Mouse (Mus musculus) embryonic facial prominence, embryonic 14.5 days (tissue): ENCODE data around the gene Ppp1r14b. TPM values are rescaled to one million over a fixed set of nuclear protein-coding genes. Genes with fewer than 3 reads are reported as not detected.
A peak's percentile ranks its signal among the peaks of the same experiment; 100 is the strongest.

ENCODE experiments used
- ATAC-seq: fragments of 200-750 bp; cut with Nextera tagmentation; 2 replicates; pipeline ENCODE4 v1.8.0; 2017; ENCODE audit warnings: low read depth, moderate number of reproducible peaks, moderate TSS enrichment
- DNase-seq: peaks from one replicate; pipeline ENCODE4 v3.0.0-alpha.2; 2015; ENCODE audit warnings: low spot score
- H3K27ac ChIP-seq: fragments of 300-500 bp; sonication (generic); replicated peaks from 2 replicates; pipeline ENCODE4 v1.5.1; 2014; ENCODE audit warnings: low read depth, mild to moderate bottlenecking, low read length, moderate library complexity
- H3K27me3 ChIP-seq: fragments of 300-500 bp; sonication (generic); replicated peaks from 2 replicates; pipeline ENCODE4 v1.6.1; 2014; ENCODE audit warnings: low read length; ENCODE audit not compliant: control insufficient read depth, insufficient read depth
- H3K36me3 ChIP-seq: fragments of 300-500 bp; sonication (generic); 2 replicates; pipeline ENCODE4 v1.6.1; 2014; ENCODE audit warnings: low read length, mixed read lengths; ENCODE audit not compliant: control insufficient read depth, insufficient read depth
- H3K4me1 ChIP-seq: fragments of 300-500 bp; sonication (generic); 2 replicates; pipeline ENCODE4 v1.6.1; 2014; ENCODE audit warnings: antibody characterized with exemption, low read length; ENCODE audit not compliant: control insufficient read depth, insufficient read depth
- H3K4me2 ChIP-seq: fragments of 300-500 bp; sonication (generic); 2 replicates; pipeline ENCODE4 v1.6.1; 2014; ENCODE audit warnings: low read depth, mild to moderate bottlenecking, low read length, moderate library complexity, mixed read lengths
- H3K4me3 ChIP-seq: fragments of 300-500 bp; sonication (generic); 2 replicates; pipeline ENCODE4 v1.5.1; 2014; ENCODE audit warnings: low read depth, mild to moderate bottlenecking, low read length
- H3K9ac ChIP-seq: fragments of 300-500 bp; sonication (generic); 2 replicates; pipeline ENCODE4 v1.6.1; 2014; ENCODE audit warnings: low read depth, mild to moderate bottlenecking, low read length, moderate library complexity, mixed read lengths
- H3K9me3 ChIP-seq: fragments of 300-500 bp; sonication (generic); 2 replicates; pipeline ENCODE4 v1.6.1; 2016; ENCODE audit warnings: low read length; ENCODE audit not compliant: control insufficient read depth
- WGBS: fragments of 180-500 bp; shearing (Covaris S2); extraction: QIAGEN DNeasy Blood & Tissue Kit; methylation state at CpG from one replicate; pipeline ENCODE4 v1.1.7; 2014; 5-methylcytosine and 5-hydroxymethylcytosine counted together
- polyA plus RNA-seq: library from polyadenylated mRNA; unstranded; fragments of >200 nt; fragmentation: Nextera tagmentation; extraction: Ambion mirVana; gene quantifications from 2 replicates; pipeline ENCODE4 v1.2.1, GENCODE M21; 2014

The Ppp1r14b gene
- polyA plus RNA-seq, 1 experiment from 2014 or later, result 302 TPM

GRCm38 (mm10) chr19:6993011-6993770 lies 18.4 kb downstream of the Ppp1r14b start:
- Histone ChIP-seq H3K4me2 (peak overlapping the region; percentile 98), H3K9me3 (no peaks in the 10 kb centered on the region), H3K27ac (0 out of 2 replicates have a peak overlapping the region, but pooled peaks have one; percentile 21), H3K9ac (peak overlapping the region; percentile 65), H3K4me1 (peaks cover 29% of the 10 kb centered on the region), H3K4me3 (peak overlapping the region; percentile 55), H3K27me3 (no peaks in the 10 kb centered on the region), H3K36me3 (no peaks in the 10 kb centered on the region; the same call in 1 of the 2 replicates)
- 59% methylated on average over 14 of the region's 14 CpGs for WGBS
- no peak for DNase-seq
- ATAC-seq, result 0 out of 2 replicates have a peak, but pooled peaks have one; percentile 0

- no peak for ATAC-seq
- no peak overlapping the region for H3K4me2 ChIP-seq
- H3K27me3 ChIP-seq, result no peaks in the 10 kb centered on the region
- H3K27ac ChIP-seq, result no peak overlapping the region
- H3K9ac ChIP-seq, result no peak overlapping the region
- whole genome bisulfite sequencing, result 88% methylated on average over 8 of the region's 8 CpGs
- peaks cover 8% of the 10 kb centered on the region for H3K36me3 ChIP-seq
- no peak overlapping the region for H3K4me3 ChIP-seq
- H3K9me3 ChIP-seq, result no peaks in the 10 kb centered on the region
- H3K4me1 ChIP-seq, result peaks cover 29% of the 10 kb centered on the region; the same call in 1 of the 2 replicates
- DNase-seq, result no peak
Measured at GRCm38 (mm10) chr19:6994002-6994401, 19.2 kb downstream of the Ppp1r14b start.

GRCm38 (mm10) chr19:6994489-6994888 lies 19.7 kb downstream of the Ppp1r14b start:
- Histone ChIP-seq H3K27ac (no peak overlapping the region), H3K4me3 (no peak overlapping the region), H3K4me2 (0 out of 2 replicates have a peak overlapping the region, but pooled peaks have one; percentile 70), H3K4me1 (peaks cover 29% of the 10 kb centered on the region; the same call in 1 of the 2 replicates), H3K9me3 (no peaks in the 10 kb centered on the region), H3K9ac (peak overlapping the region; percentile 72), H3K36me3 (peaks cover 13% of the 10 kb centered on the region), H3K27me3 (no peaks in the 10 kb centered on the region)
- no peak for ATAC-seq
- WGBS, result 84% methylated on average over 8 of the region's 8 CpGs
- no peak for DNase-seq

- Histone ChIP-seq H3K4me2 (peak overlapping the region; percentile 70), H3K36me3 (peaks cover 21% of the 10 kb centered on the region), H3K4me1 (peaks cover 29% of the 10 kb centered on the region; the same call in 1 of the 2 replicates), H3K9me3 (no peaks in the 10 kb centered on the region), H3K4me3 (peak overlapping the region; percentile 50), H3K27me3 (no peaks in the 10 kb centered on the region), H3K9ac (peak overlapping the region; percentile 72), H3K27ac (no peak overlapping the region)
- WGBS, result 53% methylated on average over 17 of the region's 21 CpGs
- DNase-seq (no peak), ATAC-seq (no peak; the same call in 1 of the 2 replicates)
Measured at GRCm38 (mm10) chr19:6995255-6995991, 20.7 kb downstream of the Ppp1r14b start.

- no peaks in the 10 kb centered on the region for H3K9me3 ChIP-seq
- H3K4me2 ChIP-seq, result peak within 1 kb of the TSS; percentile 70
- ATAC-seq, result peak; percentile 80
- peak within 1 kb of the TSS; percentile 50 for H3K4me3 ChIP-seq
- DNase-seq, result peak; percentile 95
- peaks cover 29% of the 10 kb centered on the region; the same call in 1 of the 2 replicates for H3K4me1 ChIP-seq
- 1% methylated on average over 23 of the region's 24 CpGs for WGBS
- H3K36me3 ChIP-seq, result peaks cover 21% of the 10 kb centered on the region
- no peaks in the 10 kb centered on the region for H3K27me3 ChIP-seq
- peak within 1 kb of the TSS; percentile 72 for H3K9ac ChIP-seq
- no peak within 1 kb of the TSS for H3K27ac ChIP-seq
Measured at GRCm38 (mm10) chr19:6996006-6996405, 21.2 kb downstream of the Ppp1r14b start, which contains the start of the genes Nudt22 and Trpt1. Nudt22 (minus strand) TSS chr19:6996117. Trpt1 (plus strand) TSS chr19:6996131.

- Histone ChIP-seq H3K9ac (no peak overlapping the region), H3K9me3 (no peaks in the 10 kb centered on the region), H3K27ac (no peak overlapping the region), H3K4me2 (no peak overlapping the region), H3K27me3 (no peaks in the 10 kb centered on the region), H3K36me3 (peaks cover 21% of the 10 kb centered on the region), H3K4me1 (peaks cover 22% of the 10 kb centered on the region; the same call in 1 of the 2 replicates), H3K4me3 (no peak overlapping the region)
- WGBS, result 78% methylated on average over 9 of the region's 9 CpGs
- ATAC-seq, result no peak
- no peak for DNase-seq
Measured at GRCm38 (mm10) chr19:6997721-6998290, 23.0 kb downstream of the Ppp1r14b start.

- H3K4me1 ChIP-seq, result peaks cover 16% of the 10 kb centered on the region; the same call in 1 of the 2 replicates
- no peaks in the 10 kb centered on the region for H3K9me3 ChIP-seq
- peaks cover 21% of the 10 kb centered on the region for H3K36me3 ChIP-seq
- ATAC-seq (no peak), DNase-seq (no peak)
- no peak overlapping the region for H3K4me2 ChIP-seq
- no peaks in the 10 kb centered on the region for H3K27me3 ChIP-seq
- WGBS, result 91% methylated on average over 19 of the region's 19 CpGs
- no peak overlapping the region for H3K9ac ChIP-seq
- H3K27ac ChIP-seq, result no peak overlapping the region
- H3K4me3 ChIP-seq, result no peak overlapping the region
Measured at GRCm38 (mm10) chr19:6999360-7000063, 24.7 kb downstream of the Ppp1r14b start.
